Mouse (Mus musculus) spleen, adult 2 months (tissue): ENCODE measurements around the gene Slc29a1. TPM values are rescaled to one million over a fixed set of nuclear protein-coding genes. Genes with fewer than 3 reads are reported as not detected.

Experiments used
- DNase-seq, 2 experiments: peaks; one replicate each; pipeline versions ENCODE4 v3.0.0 to v3.0.0-alpha.2; 2012 to 2021; ENCODE audit warnings: low spot score in 2 of 2, low read depth in 1 of 2
- H3K27ac ChIP-seq: fragments of 200-500 bp; 2 replicates; pipeline ENCODE4 v1.5.1; 2012; ENCODE audit warnings: low read length, inconsistent platforms; ENCODE audit not compliant: insufficient read depth
- H3K27me3 ChIP-seq: fragments of 200-500 bp; 2 replicates; pipeline ENCODE4 v1.6.1; 2012; ENCODE audit warnings: mild to moderate bottlenecking, moderate library complexity, low read length, inconsistent platforms; ENCODE audit not compliant: control insufficient read depth, insufficient read depth
- H3K36me3 ChIP-seq: fragments of 200-500 bp; 2 replicates; pipeline ENCODE4 v1.6.1; 2012; ENCODE audit warnings: mild to moderate bottlenecking, low read length, inconsistent platforms; ENCODE audit not compliant: control insufficient read depth, insufficient read depth
- H3K4me1 ChIP-seq: fragments of 200-500 bp; 2 replicates; pipeline ENCODE4 v1.6.1; 2011; ENCODE audit warnings: inconsistent platforms; ENCODE audit not compliant: control insufficient read depth, insufficient read depth, insufficient read length
- H3K4me3 ChIP-seq: fragments of 200-500 bp; 2 replicates; pipeline ENCODE4 v1.5.1; 2011; ENCODE audit warnings: mild to moderate bottlenecking, inconsistent platforms; ENCODE audit not compliant: insufficient read depth, insufficient read length; ENCODE audit errors: extremely low read depth
- CTCF ChIP-seq: fragments of 200-500 bp; IDR thresholded peaks from 2 replicates; pipeline ENCODE4 v1.5.1; 2011; ENCODE audit warnings: mild to moderate bottlenecking, inconsistent platforms; ENCODE audit not compliant: insufficient read depth, insufficient read length, insufficient replicate concordance; ENCODE audit errors: extremely low read depth
- POLR2A ChIP-seq: fragments of 200-500 bp; IDR thresholded peaks from 2 replicates; pipeline ENCODE4 v1.6.1; 2011; ENCODE audit warnings: low read depth, low read length, inconsistent platforms
- WGBS: fragments of 180-500 bp; shearing (Covaris S2); methylation state at CpG from one replicate; pipeline ENCODE4 v1.1.7; 2018; 5-methylcytosine and 5-hydroxymethylcytosine counted together
- polyA plus RNA-seq: library from polyadenylated mRNA; depleted of rRNA; stranded (reverse); fragments of >200 nt; gene quantifications from 2 replicates; pipeline ENCODE4 v1.2.3, GENCODE M21; 2012

Slc29a1 gene
- polyA plus RNA-seq, 1 experiment, result 122 TPM

DNA sequence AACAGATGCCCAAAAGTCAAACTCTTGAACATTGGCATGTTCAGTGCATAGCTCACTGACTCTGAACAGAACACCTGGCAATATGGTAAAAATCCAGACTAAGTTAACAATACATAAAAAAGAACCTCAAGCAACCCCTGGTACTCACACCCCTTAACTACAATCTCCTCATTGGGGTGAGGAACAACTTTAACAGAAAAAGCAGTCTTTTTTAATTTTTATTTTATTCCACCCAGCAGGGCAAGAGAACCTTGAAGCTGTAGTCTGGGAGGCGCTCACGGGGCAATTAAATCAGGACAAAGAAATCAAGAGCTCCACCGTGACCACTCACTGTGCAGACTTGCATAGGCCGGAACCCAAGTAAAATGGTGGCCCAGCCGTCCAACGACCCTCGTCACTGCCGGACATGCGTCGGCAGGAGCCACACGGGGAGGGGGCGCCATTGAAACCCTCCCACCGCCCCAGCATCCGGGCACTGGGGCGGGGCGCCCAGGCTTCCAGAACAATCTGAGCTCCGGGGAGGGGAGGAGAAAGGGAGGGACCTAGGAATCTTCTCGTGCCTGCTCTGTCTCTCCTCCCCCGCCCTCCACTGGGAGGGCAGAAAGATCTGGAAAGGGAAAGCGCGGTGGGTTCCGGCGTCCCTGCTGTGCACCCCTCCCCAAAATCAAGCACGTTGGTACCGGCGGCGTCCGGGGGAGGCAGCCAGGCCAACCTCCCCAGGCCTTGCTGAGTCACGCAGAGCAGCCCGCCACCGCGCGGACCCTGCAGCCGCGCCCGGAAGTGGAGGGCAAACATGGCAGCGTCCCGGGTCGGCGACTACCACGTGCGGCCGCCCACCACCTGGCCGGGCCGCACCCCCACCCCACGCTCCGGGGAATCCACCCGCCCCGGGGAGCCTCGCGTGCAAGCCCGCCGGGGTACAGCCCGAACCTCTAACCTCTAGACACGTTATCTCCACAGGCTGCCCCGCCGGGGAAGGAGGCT lies 27.0 kb downstream of the Slc29a1 start:
- peak overlapping the region; percentile 98 for H3K27ac ChIP-seq
- H3K4me3 ChIP-seq, result peak overlapping the region; percentile 94
- peaks cover 35% of the 10 kb centered on the region for H3K36me3 ChIP-seq
- no peaks in the 10 kb centered on the region for H3K27me3 ChIP-seq
- WGBS, result under 1% methylated on average over 57 of the region's 57 CpGs
- TF ChIP-seq CTCF (no peak), POLR2A (no peak)
- peaks cover 8% of the 10 kb centered on the region; the same call in 1 of the 2 replicates for H3K4me1 ChIP-seq
- DNase-seq, result peak in 1 of 2 experiments; percentile 63

DNA sequence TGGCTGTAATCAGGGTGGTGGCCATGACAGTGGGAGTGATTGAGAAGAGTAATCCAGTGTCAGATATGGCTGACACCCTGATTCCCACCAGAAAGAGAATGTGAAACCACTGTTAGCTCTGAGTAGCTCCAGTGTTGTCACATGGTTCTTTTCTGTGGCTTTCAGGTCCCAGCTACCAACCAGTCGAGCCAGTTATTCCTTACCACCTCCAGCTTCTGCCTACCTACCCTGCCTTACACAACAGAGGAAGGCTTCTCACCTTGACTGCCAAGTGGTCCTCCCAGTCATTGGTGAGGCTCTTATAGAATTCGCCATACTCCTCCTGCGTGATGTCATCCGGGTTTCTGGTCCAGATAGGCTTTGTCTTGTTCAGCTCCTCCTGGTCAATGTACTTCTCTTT lies 29.4 kb downstream of the Slc29a1 start:
- TF ChIP-seq CTCF, result no peak
- no peak for TF ChIP-seq POLR2A
- peaks cover 8% of the 10 kb centered on the region; the same call in 1 of the 2 replicates for H3K4me1 ChIP-seq
- H3K36me3 ChIP-seq, result peaks cover 44% of the 10 kb centered on the region
- no peak overlapping the region for H3K4me3 ChIP-seq
- WGBS, result 78% methylated on average over 4 of the region's 4 CpGs
- H3K27me3 ChIP-seq, result no peaks in the 10 kb centered on the region
- DNase-seq, result no peak
- no peak overlapping the region for H3K27ac ChIP-seq

DNA sequence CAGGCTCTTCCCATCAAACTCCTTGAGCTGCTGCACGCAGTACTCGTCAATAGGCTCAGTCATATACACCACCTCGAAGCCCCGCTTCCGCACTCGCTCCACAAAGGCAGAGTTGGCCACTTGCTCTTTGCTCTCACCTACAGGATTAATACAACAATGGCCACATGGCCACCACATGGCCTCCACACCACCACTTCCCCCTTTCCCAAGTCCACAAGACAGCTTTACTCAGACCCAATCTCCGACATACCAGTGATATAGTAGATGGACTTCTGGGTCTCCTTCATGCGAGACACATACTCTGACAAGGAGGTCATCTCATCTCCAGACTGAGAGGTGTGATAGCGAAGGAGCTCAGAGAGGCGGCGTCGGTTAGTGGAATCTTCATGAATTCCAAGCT lies 30.4 kb downstream of the Slc29a1 start:
- no peak for TF ChIP-seq CTCF
- no peak for TF ChIP-seq POLR2A
- H3K27me3 ChIP-seq, result no peaks in the 10 kb centered on the region
- H3K4me1 ChIP-seq, result peaks cover 1% of the 10 kb centered on the region
- no peak overlapping the region for H3K4me3 ChIP-seq
- H3K36me3 ChIP-seq, result peaks cover 44% of the 10 kb centered on the region
- 92% methylated on average over 12 of the region's 12 CpGs for WGBS
- H3K27ac ChIP-seq, result no peak overlapping the region
- DNase-seq, result no peak

DNA sequence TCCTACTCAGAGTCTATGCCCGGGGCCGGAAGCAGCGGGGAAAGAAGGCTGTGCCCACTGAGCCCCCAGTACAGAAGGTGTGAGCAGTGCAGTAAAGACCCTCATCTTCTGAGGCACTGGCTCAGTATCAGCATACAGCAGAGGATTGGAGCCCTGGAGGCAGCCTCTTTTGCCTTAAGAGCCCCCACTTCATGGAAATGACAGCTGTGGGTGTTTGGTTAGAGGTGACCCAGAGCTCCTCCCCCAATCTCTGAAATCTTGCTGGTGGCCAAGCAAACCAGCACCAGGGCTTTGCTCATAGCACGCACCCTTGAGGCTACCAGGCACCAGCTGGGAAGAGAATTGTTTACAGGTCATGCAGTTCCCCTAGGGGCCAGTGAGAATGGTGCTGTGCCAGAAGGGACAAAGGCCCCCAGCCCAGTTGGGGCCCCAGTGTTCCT lies 32.2 kb downstream of the Slc29a1 start:
- no peaks in the 10 kb centered on the region for H3K27me3 ChIP-seq
- no peak for DNase-seq
- no peak overlapping the region for H3K27ac ChIP-seq
- TF ChIP-seq POLR2A, result no peak
- TF ChIP-seq CTCF, result no peak
- H3K4me3 ChIP-seq, result no peak overlapping the region
- peaks cover 48% of the 10 kb centered on the region for H3K36me3 ChIP-seq
- WGBS, result 73% methylated on average over 4 of the region's 4 CpGs
- peaks cover 1% of the 10 kb centered on the region for H3K4me1 ChIP-seq

DNA sequence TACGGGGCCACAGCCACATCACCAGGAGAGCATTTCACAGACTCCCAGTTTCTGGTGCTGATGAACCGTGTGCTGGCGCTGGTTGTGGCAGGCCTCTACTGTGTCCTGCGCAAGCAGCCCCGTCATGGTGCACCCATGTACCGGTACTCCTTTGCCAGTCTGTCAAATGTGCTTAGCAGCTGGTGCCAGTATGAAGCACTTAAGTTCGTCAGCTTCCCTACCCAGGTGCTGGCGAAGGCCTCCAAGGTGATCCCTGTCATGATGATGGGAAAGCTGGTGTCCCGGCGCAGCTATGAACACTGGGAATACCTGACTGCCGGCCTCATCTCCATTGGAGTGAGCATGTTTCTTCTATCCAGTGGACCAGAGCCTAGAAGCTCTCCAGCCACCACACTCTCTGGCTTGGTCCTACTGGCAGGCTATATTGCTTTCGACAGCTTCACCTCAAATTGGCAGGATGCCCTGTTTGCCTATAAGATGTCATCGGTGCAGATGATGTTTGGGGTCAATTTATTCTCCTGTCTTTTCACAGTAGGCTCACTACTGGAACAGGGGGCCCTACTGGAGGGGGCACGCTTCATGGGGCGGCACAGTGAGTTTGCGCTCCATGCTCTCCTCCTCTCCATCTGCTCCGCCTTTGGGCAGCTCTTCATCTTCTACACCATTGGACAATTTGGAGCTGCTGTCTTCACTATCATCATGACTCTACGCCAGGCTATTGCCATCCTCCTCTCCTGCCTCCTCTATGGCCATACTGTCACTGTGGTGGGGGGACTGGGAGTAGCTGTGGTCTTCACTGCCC lies 32.8 kb downstream of the Slc29a1 start:
- no peaks in the 10 kb centered on the region; the same call in none of the 2 replicates for H3K4me1 ChIP-seq
- H3K27ac ChIP-seq, result no peak overlapping the region
- H3K27me3 ChIP-seq, result no peaks in the 10 kb centered on the region
- peaks cover 53% of the 10 kb centered on the region for H3K36me3 ChIP-seq
- TF ChIP-seq POLR2A, result no peak
- no peak for TF ChIP-seq CTCF
- no peak for DNase-seq
- WGBS, result 80% methylated on average over 18 of the region's 18 CpGs
- H3K4me3 ChIP-seq, result no peak overlapping the region

DNA sequence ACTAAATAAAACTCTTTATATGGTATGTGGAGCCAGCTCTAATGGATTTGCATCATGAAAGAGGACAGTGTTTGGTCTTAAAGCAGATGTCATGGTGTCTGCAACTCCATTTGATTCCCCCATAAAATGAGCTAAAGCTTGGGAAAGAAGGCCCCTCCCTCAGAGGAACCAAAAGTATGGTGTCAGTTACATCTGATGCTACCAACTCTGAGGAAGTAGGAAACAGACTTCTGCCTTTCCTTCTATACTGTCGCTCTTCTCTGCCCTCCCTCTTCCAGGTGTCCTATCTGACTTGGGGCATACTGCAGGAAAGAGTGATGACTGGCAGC lies 33.4 kb downstream of the Slc29a1 start:
- Histone ChIP-seq H3K27ac (no peak overlapping the region), H3K4me3 (no peak overlapping the region), H3K36me3 (peaks cover 51% of the 10 kb centered on the region), H3K27me3 (no peaks in the 10 kb centered on the region), H3K4me1 (no peaks in the 10 kb centered on the region; the same call in none of the 2 replicates)
- TF ChIP-seq CTCF (no peak), POLR2A (no peak)
- no peak for DNase-seq
- 69% methylated on average over 1 of the region's 1 CpGs for WGBS
